Mouse (Mus musculus) stomach, embryonic 15.5 days (tissue): ENCODE measurements around the gene Olfr782. TPM values are rescaled to one million over a fixed set of nuclear protein-coding genes. Genes with fewer than 3 reads are reported as not detected.
"Not testable (repeated sequence)": the region's sequence is repeated elsewhere in the genome, so short reads cannot be mapped to it uniquely, and the experiment has no call there.

Source experiments
- ATAC-seq: fragments of 200-750 bp; cut with Nextera tagmentation; 2 replicates; pipeline ENCODE4 v1.8.0; 2017; ENCODE audit warnings: low read depth, moderate number of reproducible peaks, moderate TSS enrichment; ENCODE audit not compliant: insufficient read depth, low FRiP score
- H3K27ac ChIP-seq: fragments of 300-500 bp; sonication (generic); 2 replicates; pipeline ENCODE4 v1.5.1; 2015; ENCODE audit warnings: mild to moderate bottlenecking, inconsistent platforms
- H3K27me3 ChIP-seq: fragments of 300-500 bp; sonication (generic); replicated peaks from 2 replicates; pipeline ENCODE4 v1.6.1; 2015; ENCODE audit warnings: inconsistent platforms
- H3K36me3 ChIP-seq: fragments of 300-500 bp; sonication (generic); 2 replicates; pipeline ENCODE4 v1.6.1; 2015; ENCODE audit warnings: inconsistent platforms
- H3K4me1 ChIP-seq: fragments of 300-500 bp; sonication (generic); 2 replicates; pipeline ENCODE4 v1.6.1; 2015; ENCODE audit warnings: inconsistent platforms
- H3K4me2 ChIP-seq: fragments of 300-500 bp; sonication (generic); 2 replicates; pipeline ENCODE4 v1.6.1; 2015; ENCODE audit warnings: mild to moderate bottlenecking, inconsistent platforms
- H3K4me3 ChIP-seq: fragments of 300-500 bp; sonication (generic); replicated peaks from 2 replicates; pipeline ENCODE4 v1.5.1; 2015; ENCODE audit warnings: inconsistent platforms
- H3K9ac ChIP-seq: fragments of 300-500 bp; sonication (generic); 2 replicates; pipeline ENCODE4 v1.6.1; 2015; ENCODE audit warnings: inconsistent platforms
- H3K9me3 ChIP-seq: fragments of 300-500 bp; sonication (generic); 2 replicates; pipeline ENCODE4 v1.6.1; 2016; ENCODE audit warnings: inconsistent platforms
- WGBS: fragments of 180-500 bp; shearing (Covaris S2); methylation state at CpG from one replicate; pipeline ENCODE4 v1.1.7; 2015; 5-methylcytosine and 5-hydroxymethylcytosine counted together
- polyA plus RNA-seq: library from polyadenylated mRNA; unstranded; fragments of >200 nt; fragmentation: Nextera tagmentation; extraction: Ambion mirVana; gene quantifications from 2 replicates; pipeline ENCODE4 v1.2.1, GENCODE M21; 2015

The Olfr782 gene
- polyA plus RNA-seq: not detected in 2 replicates

- H3K9ac ChIP-seq: no peak within 1 kb of the TSS
- 89% methylated on average over 3 of the region's 3 CpGs for WGBS
- H3K27ac ChIP-seq: no peak within 1 kb of the TSS
- no peak within 1 kb of the TSS for H3K4me2 ChIP-seq
- no peaks in the 10 kb centered on the region for H3K27me3 ChIP-seq
- ATAC-seq: no peak
- H3K36me3 ChIP-seq: no peaks in the 10 kb centered on the region
- no peaks in the 10 kb centered on the region for H3K4me1 ChIP-seq
- H3K4me3 ChIP-seq: no peak within 1 kb of the TSS
- H3K9me3 ChIP-seq: no peaks in the 10 kb centered on the region
Measured at GRCm38 (mm10) chr10:129348550-129348949, at the start of gene Olfr782. Gene Olfr782 (plus strand): TSS chr10:129348850.

GRCm38 (mm10) chr10:129312973-129313372, 35.7 kb upstream of the Olfr782 start:
- H3K27me3 ChIP-seq, H3K9me3 ChIP-seq, H3K9ac ChIP-seq, H3K27ac ChIP-seq, ATAC-seq, H3K4me3 ChIP-seq, H3K4me1 ChIP-seq, H3K4me2 ChIP-seq, H3K36me3 ChIP-seq: not testable (repeated sequence)
- 52% methylated on average over 1 of the region's 1 CpGs for WGBS

- not testable (repeated sequence) for H3K27ac ChIP-seq, H3K9ac ChIP-seq, H3K4me1 ChIP-seq, H3K9me3 ChIP-seq, H3K4me2 ChIP-seq, ATAC-seq, H3K27me3 ChIP-seq, H3K36me3 ChIP-seq, H3K4me3 ChIP-seq
- WGBS: no CpG with 5 or more reads among the region's 1 CpGs
Measured at GRCm38 (mm10) chr10:129313521-129313920, 35.1 kb upstream of the Olfr782 start.

GRCm38 (mm10) chr10:129317817-129318216, 30.8 kb upstream of the Olfr782 start, which contains the start of gene Olfr780:
Gene Olfr780 (plus strand): TSS chr10:129318117.
- Histone ChIP-seq H3K4me2 (no peak within 1 kb of the TSS), H3K27me3 (no peaks in the 10 kb centered on the region), H3K27ac (no peak within 1 kb of the TSS), H3K9ac (no peak within 1 kb of the TSS), H3K4me1 (no peaks in the 10 kb centered on the region), H3K4me3 (no peak within 1 kb of the TSS), H3K36me3 (no peaks in the 10 kb centered on the region), H3K9me3 (no peaks in the 10 kb centered on the region)
- WGBS: 82% methylated on average over 3 of the region's 3 CpGs
- no peak for ATAC-seq

GRCm38 (mm10) chr10:129328554-129328953, 20.1 kb upstream of the Olfr782 start, which contains the start of gene Olfr781:
Gene Olfr781 (plus strand): TSS chr10:129328854.
- no peaks in the 10 kb centered on the region for H3K4me1 ChIP-seq
- H3K4me2 ChIP-seq: no peak within 1 kb of the TSS
- no peaks in the 10 kb centered on the region for H3K36me3 ChIP-seq
- ATAC-seq: no peak
- no peak within 1 kb of the TSS for H3K4me3 ChIP-seq
- no peak within 1 kb of the TSS for H3K27ac ChIP-seq
- no peaks in the 10 kb centered on the region for H3K9me3 ChIP-seq
- H3K27me3 ChIP-seq: no peaks in the 10 kb centered on the region
- H3K9ac ChIP-seq: no peak within 1 kb of the TSS

GRCm38 (mm10) chr10:129352475-129352874, 3.8 kb downstream of the Olfr782 start:
- 67% methylated on average over 2 of the region's 2 CpGs for WGBS
- not testable (repeated sequence) for H3K4me1 ChIP-seq, H3K36me3 ChIP-seq, H3K4me3 ChIP-seq, H3K27ac ChIP-seq, H3K9me3 ChIP-seq, H3K9ac ChIP-seq, H3K27me3 ChIP-seq, ATAC-seq, H3K4me2 ChIP-seq

GRCm38 (mm10) chr10:129356496-129356895, 7.8 kb downstream of the Olfr782 start:
- not testable (repeated sequence) for H3K4me3 ChIP-seq, H3K27me3 ChIP-seq, H3K4me1 ChIP-seq, H3K4me2 ChIP-seq, ATAC-seq, H3K9me3 ChIP-seq, H3K27ac ChIP-seq, H3K9ac ChIP-seq, H3K36me3 ChIP-seq
- WGBS: 89% methylated on average over 4 of the region's 4 CpGs

- WGBS: 69% methylated on average over 5 of the region's 5 CpGs
- H3K36me3 ChIP-seq: no peaks in the 10 kb centered on the region
- no peak for ATAC-seq
Measured at GRCm38 (mm10) chr10:129357307-129357706, 8.7 kb downstream of the Olfr782 start.

GRCm38 (mm10) chr10:129374051-129374450, 25.4 kb downstream of the Olfr782 start:
- H3K27ac ChIP-seq, H3K4me3 ChIP-seq, H3K4me2 ChIP-seq, ATAC-seq, H3K27me3 ChIP-seq, H3K36me3 ChIP-seq, H3K4me1 ChIP-seq, H3K9me3 ChIP-seq, H3K9ac ChIP-seq: not testable (repeated sequence)
- 87% methylated on average over 5 of the region's 5 CpGs for WGBS

More at GRCm38 (mm10) chr10:129357307-129357706, 8.7 kb downstream of the Olfr782 start:
- Histone ChIP-seq H3K9ac (no peak overlapping the region), H3K4me3 (no peak overlapping the region), H3K9me3 (no peaks in the 10 kb centered on the region), H3K27me3 (no peaks in the 10 kb centered on the region), H3K4me1 (no peaks in the 10 kb centered on the region), H3K4me2 (no peak overlapping the region), H3K27ac (no peak overlapping the region)

- no peak for ATAC-seq
- H3K27ac ChIP-seq: no peak within 1 kb of the TSS
Measured at GRCm38 (mm10) chr10:129383783-129384182, 35.1 kb downstream of the Olfr782 start, which contains the start of gene Olfr784. Gene Olfr784 (plus strand): TSS chr10:129384083.

GRCm38 (mm10) chr10:129400892-129401291, 52.2 kb downstream of the Olfr782 start:
- no peaks in the 10 kb centered on the region for H3K36me3 ChIP-seq

More at GRCm38 (mm10) chr10:129383783-129384182, 35.1 kb downstream of the Olfr782 start, which contains the start of gene Olfr784:
- Histone ChIP-seq H3K9ac (no peak within 1 kb of the TSS), H3K36me3 (no peaks in the 10 kb centered on the region), H3K9me3 (no peaks in the 10 kb centered on the region), H3K4me3 (no peak within 1 kb of the TSS), H3K27me3 (no peaks in the 10 kb centered on the region), H3K4me1 (no peaks in the 10 kb centered on the region), H3K4me2 (no peak within 1 kb of the TSS)

More at GRCm38 (mm10) chr10:129400892-129401291, 52.2 kb downstream of the Olfr782 start:
- Histone ChIP-seq H3K27ac (no peak overlapping the region), H3K4me3 (no peak overlapping the region), H3K9ac (no peak overlapping the region), H3K27me3 (no peaks in the 10 kb centered on the region), H3K9me3 (no peaks in the 10 kb centered on the region), H3K4me1 (no peaks in the 10 kb centered on the region), H3K4me2 (no peak overlapping the region)
- WGBS: 49% methylated on average over 5 of the region's 5 CpGs
- ATAC-seq: no peak
